Mouse (Mus musculus) liver, adult 2 months (tissue): Measurements from ENCODE around the gene Gm49345.

Experiments
- CTCF ChIP-seq: fragments of 200-500 bp; IDR thresholded peaks from 2 replicates; pipeline ENCODE4 v1.5.1; 2011; ENCODE audit warnings: low read depth, low read length, control low read depth
- POLR2A ChIP-seq: fragments of 200-500 bp; IDR thresholded peaks from 2 replicates; pipeline ENCODE4 v1.6.1; 2011; ENCODE audit warnings: low read length, control low read depth; ENCODE audit not compliant: insufficient read depth; ENCODE audit errors: extremely low read depth

DNA sequence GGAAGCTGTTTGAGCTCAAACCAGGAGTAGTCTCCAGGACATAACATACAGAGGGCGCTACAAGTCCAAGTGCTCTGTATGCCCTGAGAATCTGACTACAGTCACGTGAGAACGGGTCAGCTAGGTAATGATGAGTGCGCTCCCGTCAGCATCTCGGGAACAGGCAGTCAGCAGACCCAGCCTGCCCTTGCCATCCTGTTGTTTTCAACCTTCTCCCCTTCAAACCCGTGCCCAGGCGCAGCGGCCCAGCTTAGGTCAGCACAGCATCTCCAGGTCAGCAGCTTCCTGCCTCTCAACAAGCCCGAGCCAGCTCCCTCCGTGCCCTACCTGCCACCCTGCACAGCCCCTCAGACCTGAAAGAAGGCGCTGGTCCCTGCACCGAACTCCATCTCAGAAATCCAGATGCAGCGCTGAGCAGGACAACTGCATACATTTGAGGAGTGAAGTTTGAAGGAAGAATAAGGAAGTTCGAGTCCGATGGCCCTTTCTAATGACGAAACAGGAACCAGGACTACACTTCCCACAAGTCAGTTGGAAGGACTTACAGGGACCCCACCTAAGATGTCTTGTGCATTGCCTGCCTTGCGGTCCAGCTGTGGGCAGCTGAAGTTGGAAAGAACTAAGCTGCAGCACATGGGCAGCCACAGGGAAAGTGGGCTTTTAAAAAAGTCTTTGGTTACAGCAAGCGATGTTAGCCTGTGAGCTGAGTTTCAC is at the start of gene Gm49345, which contains the start of gene Zfp729a:
- no peak for TF ChIP-seq POLR2A
- TF ChIP-seq CTCF: peak; percentile 35
